Mouse (Mus musculus): ENCODE measurements at regions not wholly inside any gene's neighbourhood (a gene's known extent, or its start where the extent isn't known, plus 50 kb on each side); places are given as distances from the start of the nearest gene placed in this dataset.
A peak's percentile ranks its signal among the peaks of the same experiment; 100 is the strongest.

- DNase-seq: no peak
These were observed 121.2 kb upstream of the Slc44a1 start for GRCm38 (mm10) chr4:53319051-53319450.

DNA sequence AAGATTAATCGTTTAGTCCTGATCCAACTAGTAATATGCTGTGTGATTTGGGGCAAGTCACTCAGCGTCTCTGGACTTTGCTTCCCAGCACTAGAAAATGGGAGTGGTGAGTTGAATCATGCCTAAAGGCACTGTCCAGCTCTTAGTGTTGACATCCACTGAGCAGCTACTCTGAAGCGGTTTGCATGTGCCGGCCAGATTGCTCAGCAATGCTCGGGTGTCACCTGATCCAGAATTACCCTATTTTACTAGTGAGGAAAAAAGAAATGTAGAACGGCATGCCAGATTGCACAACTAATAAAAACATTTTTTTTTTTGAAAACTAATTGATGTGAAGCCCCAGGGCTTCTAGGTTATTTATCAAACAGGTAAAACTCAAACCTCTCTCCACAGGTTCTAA, 122.0 kb upstream of the Slc44a1 start:
- no peak for DNase-seq

- DNase-seq: no peak
These were observed 122.8 kb upstream of the Slc44a1 start for GRCm38 (mm10) chr4:53317453-53317824.

DNA sequence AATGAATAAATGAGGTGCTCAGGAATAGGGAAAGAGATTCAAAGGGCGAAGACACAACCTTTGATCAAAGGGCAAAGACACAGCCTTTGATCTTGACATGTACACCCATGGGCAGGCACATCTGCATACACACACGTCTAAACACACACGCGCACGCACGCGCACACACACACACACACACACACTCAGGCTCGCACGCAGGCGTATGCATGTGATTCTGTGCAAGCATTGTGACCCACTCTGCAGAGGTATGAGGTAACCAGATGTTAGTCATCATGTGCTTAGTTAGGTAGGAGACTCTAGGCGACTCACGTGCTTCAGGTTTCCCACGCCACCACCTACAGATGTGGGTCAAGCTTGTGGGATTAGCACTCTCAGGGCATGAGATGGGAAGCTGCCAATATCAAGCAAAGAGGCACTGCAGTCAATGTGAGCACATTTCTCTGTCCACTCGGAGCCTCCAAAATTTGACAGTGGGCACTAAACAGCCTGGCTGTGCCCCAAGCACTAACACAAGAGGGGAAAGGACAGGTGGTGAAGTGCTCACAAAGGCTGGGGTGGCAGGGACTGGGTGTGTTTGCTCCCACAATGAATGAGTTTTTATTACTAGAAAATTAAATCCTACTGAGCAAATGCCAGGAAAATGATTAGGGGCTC, 123.3 kb upstream of the Slc44a1 start:
- DNase-seq: peak; percentile 49 to 54

GRCm38 (mm10) chr4:53315876-53316762, 124.1 kb upstream of the Slc44a1 start:
- no peak for DNase-seq

GRCm38 (mm10) chr4:53315121-53315875, 124.9 kb upstream of the Slc44a1 start:
- DNase-seq: peak; percentile 89 to 90

GRCm38 (mm10) chr4:53314076-53314475, 126.1 kb upstream of the Slc44a1 start:
- DNase-seq: no peak

GRCm38 (mm10) chr4:53307121-53307520, 133.1 kb upstream of the Slc44a1 start:
- no peak for DNase-seq

DNA sequence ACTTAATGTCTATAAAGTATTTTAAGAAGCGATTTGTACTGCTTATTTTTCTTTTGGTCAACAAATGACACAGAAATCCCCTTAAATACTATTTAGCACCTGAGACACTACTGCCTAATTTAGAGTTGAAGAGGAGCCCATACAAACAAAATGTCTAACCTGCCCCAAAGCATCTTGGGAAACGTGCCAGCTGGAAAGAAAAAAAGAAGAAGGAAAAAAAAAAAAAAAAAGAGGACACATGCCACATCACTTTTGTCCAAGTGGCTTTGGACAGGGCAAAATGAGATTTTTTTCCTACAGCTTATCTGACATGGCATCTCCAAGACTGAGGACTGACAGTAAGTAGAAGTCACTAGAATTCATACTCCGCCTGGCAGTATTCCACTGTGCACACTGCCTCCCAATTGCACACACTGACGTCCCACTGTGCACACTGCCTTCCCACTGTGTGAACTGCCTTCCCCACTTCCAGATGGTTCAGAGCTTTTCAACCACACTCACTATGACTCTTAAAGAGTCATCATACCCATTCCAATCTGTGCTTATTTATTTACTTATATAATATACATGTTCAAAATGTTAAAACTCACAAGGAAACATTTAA, 135.3 kb upstream of the Slc44a1 start:
- DNase-seq: peak; percentile 55 to 73

DNA sequence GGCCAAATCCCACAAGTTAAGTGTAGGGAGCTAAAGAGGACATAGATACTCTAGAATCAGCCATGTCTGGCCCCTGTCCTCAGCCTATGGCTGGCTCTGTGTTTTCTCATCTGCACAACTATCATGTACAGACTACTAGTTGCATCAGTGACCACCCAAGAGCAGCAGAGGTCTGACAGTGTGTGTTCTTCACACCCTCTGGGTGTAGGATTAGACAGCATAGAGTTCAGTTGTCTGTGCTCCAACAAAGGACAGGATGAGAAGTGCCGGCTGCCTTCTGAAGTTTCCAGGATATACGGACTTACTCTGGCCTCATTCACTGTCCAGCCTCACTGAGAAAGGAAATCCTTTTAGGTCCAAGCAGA, 135.9 kb upstream of the Slc44a1 start:
- no peak for DNase-seq

DNA sequence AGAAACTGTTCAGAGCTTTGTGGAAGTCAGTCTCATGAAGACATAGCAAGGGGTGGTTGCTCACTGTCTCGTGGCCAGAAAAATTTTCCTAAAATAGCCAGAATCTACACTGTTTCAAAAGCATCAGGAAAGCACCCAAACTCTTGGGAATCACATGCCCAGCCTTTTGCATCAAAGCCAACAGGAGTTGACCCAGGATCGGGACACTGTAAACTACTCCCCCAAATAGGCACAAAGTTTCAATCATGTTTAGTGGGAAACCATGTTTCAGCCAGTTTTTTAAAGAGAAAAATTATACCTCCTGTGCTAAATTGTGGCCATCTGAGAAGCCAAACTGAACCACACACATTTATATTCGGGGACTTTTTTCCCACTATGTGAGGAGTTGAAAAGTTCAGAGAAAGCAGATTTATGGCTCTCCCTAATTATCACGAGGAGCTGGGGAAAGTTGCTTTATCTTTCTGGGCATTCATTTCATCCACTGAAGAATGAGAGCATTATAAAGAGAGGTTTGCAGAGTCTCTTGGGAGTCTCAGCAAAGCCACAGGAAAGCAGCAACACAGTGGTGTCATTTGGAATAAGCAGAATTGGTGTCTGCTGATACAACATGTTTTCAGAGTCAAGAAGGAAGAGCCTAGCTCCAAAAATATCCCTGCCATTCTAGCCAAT, 136.5 kb upstream of the Slc44a1 start:
- DNase-seq: no peak

DNA sequence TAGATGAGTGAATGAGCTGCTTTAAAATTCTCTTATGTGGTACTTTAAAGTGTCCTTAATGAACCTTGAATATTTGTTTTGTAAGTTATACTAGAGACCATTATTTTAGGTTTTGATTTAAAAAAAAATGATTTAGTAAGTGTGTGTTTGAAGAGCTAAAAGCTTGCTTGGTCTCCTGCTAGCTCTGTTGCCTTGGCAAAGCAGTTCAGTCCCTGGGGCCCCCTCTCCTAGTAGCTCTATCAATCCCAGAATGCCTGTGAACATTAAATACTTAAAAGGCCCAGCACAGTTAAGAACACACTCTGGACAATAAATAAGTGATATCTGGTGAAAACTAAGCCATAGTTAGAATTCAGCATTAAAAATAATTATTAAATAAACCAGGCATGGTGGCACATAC, 138.3 kb upstream of the Abca1 start:
- DNase-seq: no peak

DNA sequence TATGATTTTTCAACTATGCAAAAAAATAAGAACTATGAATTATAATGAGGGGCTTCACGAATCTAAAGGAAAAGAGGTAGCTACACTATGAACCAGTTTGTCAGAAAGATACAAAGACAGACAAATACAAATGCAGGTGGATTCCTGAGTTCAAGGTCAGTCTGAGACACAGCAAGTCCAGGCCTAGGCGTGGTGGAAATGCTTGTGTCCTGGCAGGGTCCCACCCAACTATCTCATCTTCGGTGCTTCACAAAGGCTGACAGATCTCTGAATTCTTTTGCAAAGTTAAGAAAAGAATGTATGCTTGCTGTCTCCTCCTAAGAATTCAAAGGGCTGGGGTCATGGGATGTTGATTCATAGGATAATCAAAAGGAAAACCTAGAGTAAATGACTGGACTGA, 132.9 kb upstream of the Abca1 start:
- DNase-seq: no peak

GRCm38 (mm10) chr4:53277741-53278525, 118.2 kb upstream of the Abca1 start:
- peak; percentile 47 to 70 for DNase-seq

DNA sequence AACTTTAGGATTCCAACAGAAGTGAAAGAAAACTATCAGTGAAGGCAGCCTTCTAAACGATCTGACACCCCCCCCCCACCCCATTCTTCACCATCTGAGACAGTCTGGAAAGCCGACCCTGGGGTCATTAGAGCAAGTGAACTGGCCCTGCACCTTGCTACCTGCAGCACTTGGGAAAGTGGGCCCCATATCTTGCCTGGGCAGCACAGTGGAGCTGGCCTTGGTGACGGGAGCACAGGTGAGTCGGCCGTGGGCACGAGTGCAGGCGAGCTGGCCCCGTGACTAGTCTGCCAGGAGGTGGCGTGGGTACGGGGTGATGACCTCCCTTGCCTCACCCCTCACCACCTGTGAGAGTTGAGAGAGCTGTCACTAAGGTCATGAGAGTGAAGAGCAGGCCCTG, 110.7 kb upstream of the Abca1 start:
- DNase-seq: no peak

DNA sequence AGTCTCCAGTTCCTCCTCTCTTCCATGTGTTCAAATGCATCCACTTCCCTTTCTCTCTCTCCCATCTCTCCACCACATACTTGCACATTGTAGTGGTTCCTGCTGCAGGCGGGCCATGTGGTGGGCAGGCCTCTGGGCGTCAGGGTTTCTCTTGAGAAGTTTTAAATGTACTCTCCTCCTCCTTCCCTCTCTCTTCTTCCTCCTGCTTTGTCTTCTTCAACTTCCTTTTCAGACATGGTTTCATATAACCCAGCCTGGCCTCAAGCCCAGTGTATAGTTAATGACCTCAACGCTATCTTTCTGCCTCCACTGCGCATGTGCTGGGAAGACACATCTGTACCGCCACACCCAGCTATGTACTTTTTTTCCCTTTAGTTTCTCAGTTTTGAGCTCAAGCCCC, 110.3 kb upstream of the Abca1 start:
- DNase-seq: no peak

GRCm38 (mm10) chr4:53269251-53269842, 109.7 kb upstream of the Abca1 start:
- no peak for DNase-seq

DNA sequence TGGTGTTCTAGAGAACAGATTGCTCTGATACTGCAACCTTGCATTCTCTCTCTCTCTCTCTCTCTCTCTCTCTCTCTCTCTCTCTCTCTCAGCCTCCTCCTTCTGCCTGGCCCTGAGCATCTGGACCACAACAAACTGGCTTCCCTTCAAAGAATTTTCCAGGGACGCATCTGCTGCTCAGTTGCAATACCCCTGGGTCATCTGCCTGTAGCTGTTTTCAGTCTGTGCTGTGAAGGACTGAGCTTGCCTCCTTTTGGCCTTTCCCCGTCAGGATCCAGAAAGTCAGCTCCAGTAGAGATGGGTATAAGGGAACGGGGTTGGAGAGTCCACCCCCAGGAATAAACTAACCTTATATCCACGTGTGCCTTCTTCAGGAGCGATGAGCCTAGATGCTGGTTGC, 105.2 kb upstream of the Abca1 start:
- DNase-seq: peak; percentile 35 to 36

- DNase-seq: no peak
These were observed 104.8 kb upstream of the Abca1 start for GRCm38 (mm10) chr4:53264501-53264900.

- peak; percentile 87 to 89 for DNase-seq
These were observed 104.1 kb upstream of the Abca1 start for GRCm38 (mm10) chr4:53263776-53264175.

DNA sequence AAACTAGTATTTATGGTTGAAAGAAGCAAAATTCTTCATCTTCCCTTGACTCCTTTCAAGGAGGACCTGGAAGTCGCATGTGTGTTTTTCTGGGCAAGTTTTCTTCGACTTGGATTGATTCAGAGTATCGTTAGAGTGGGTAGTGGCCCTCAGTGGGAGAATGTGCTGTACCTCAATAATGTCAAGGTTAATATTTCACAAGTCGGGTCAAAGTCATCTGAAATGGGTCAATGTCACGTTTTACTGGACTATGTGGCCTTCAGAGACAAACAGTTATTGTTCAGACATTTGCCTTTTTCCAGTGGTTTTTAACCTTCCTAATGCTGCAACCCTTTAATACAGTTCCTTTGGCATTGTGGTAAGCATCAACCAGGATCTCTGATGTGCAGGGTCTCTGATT, 102.8 kb upstream of the Abca1 start:
- no peak for DNase-seq

Data from cerebellum, postnatal 10 days (tissue).